Mouse (Mus musculus): ENCODE data around the gene Ralgds.

- TF ChIP-seq CTCF (IDR thresholded peaks at IDR 0.05; ENCODE audit: low read depth, low read length) (no peak), POLR2A (IDR thresholded peaks at IDR 0.05; ENCODE audit: insufficient read depth, low read length) (no peak), EP300 (IDR thresholded peaks at IDR 0.05; ENCODE audit: insufficient read depth, low read depth, low read length) (no peak)
Measured at GRCm38 (mm10) chr2:28538817-28539128, 25.8 kb downstream of the Ralgds start.
